Mouse (Mus musculus) C2C12 (cell line): ENCODE measurements at regions not wholly inside any gene's neighbourhood (a gene's known extent, or its start where the extent isn't known, plus 50 kb on each side); places are given as distances from the start of the nearest gene placed in this dataset.

Experiments used
- CTCF ChIP-seq: IDR thresholded peaks from one replicate; pipeline ENCODE4 v1.5.1; 2011; ENCODE audit not compliant: control insufficient read depth, insufficient read depth, insufficient read length
- MAX ChIP-seq: IDR thresholded peaks from one replicate; pipeline ENCODE4 v1.6.1; 2011; ENCODE audit warnings: mild to moderate bottlenecking, control low read depth
- MYOD1 ChIP-seq: IDR thresholded peaks from one replicate; pipeline ENCODE4 v1.6.1; 2011; ENCODE audit warnings: low read depth; ENCODE audit not compliant: control insufficient read depth, insufficient read length
- USF1 ChIP-seq: IDR thresholded peaks from one replicate; pipeline ENCODE4 v1.6.1; 2011; ENCODE audit warnings: low read depth, mild to moderate bottlenecking, control low read depth, moderate library complexity

- TF ChIP-seq CTCF (no peak), MYOD1 (no peak), USF1 (no peak), MAX (no peak)
These were observed 395.4 kb upstream of the Atp11b start for GRCm38 (mm10) chr3:35358541-35358940.
